Mouse (Mus musculus) cerebellum, adult 2 months (tissue): ENCODE measurements around the gene Fam173b.

Source experiments
- CTCF ChIP-seq: fragments of 200-500 bp; IDR thresholded peaks from 2 replicates; pipeline ENCODE4 v1.5.1; 2011; ENCODE audit warnings: low read depth, mild to moderate bottlenecking, control low read depth, low read length, moderate library complexity, borderline replicate concordance; ENCODE audit not compliant: insufficient read depth
- POLR2A ChIP-seq: fragments of 200-500 bp; IDR thresholded peaks from 2 replicates; pipeline ENCODE4 v1.6.1; 2011; ENCODE audit warnings: low read length, control low read depth, borderline replicate concordance; ENCODE audit not compliant: insufficient read depth

- TF ChIP-seq CTCF (peak; percentile 69; the same call in 1 of the 2 replicates), POLR2A (no peak)
Measured at GRCm38 (mm10) chr15:31602426-31602825, 774 bp downstream of the Fam173b start.
